Mouse (Mus musculus): Measurements from ENCODE around the gene Chia1. TPM values are rescaled to one million over a fixed set of nuclear protein-coding genes. Genes with fewer than 3 reads are reported as not detected.
"Not testable (repeated sequence)": the region's sequence is repeated elsewhere in the genome, so short reads cannot be mapped to it uniquely, and the experiment has no call there.

The Chia1 gene
- 0.09 TPM in 1 of 2 replicates, not detected in the other for polyA plus RNA-seq (2015; fragmentation: Nextera tagmentation; extraction: Ambion mirVana)

GRCm38 (mm10) chr3:106112929-106113328, at the start of gene Chia1:
Chia1 (plus strand) TSS chr3:106113229.
- WGBS, result 74% methylated on average over 3 of the region's 3 CpGs
- Histone ChIP-seq H3K4me1 (replicated peaks) (no peaks in the 10 kb centered on the region), H3K4me3 (no peak within 1 kb of the TSS), H3K4me2 (no peak within 1 kb of the TSS), H3K27me3 (no peaks in the 10 kb centered on the region), H3K27ac (no peak within 1 kb of the TSS), H3K9ac (no peak within 1 kb of the TSS), H3K9me3 (replicated peaks) (no peaks in the 10 kb centered on the region), H3K36me3 (no peaks in the 10 kb centered on the region)
- no peak for ATAC-seq (replicated peaks; ENCODE audit: insufficient number of reproducible peaks, insufficient read depth, low FRiP score, low read depth)

GRCm38 (mm10) chr3:106067707-106068106, 45.3 kb upstream of the Chia1 start:
- not testable (repeated sequence) for H3K9ac ChIP-seq; H3K27me3 ChIP-seq; H3K4me1 ChIP-seq (replicated peaks); H3K4me2 ChIP-seq; H3K9me3 ChIP-seq (replicated peaks); ATAC-seq (replicated peaks; ENCODE audit: insufficient number of reproducible peaks, insufficient read depth, low FRiP score, low read depth); H3K27ac ChIP-seq; H3K4me3 ChIP-seq; H3K36me3 ChIP-seq
- 36% methylated on average over 5 of the region's 5 CpGs for WGBS

DNA sequence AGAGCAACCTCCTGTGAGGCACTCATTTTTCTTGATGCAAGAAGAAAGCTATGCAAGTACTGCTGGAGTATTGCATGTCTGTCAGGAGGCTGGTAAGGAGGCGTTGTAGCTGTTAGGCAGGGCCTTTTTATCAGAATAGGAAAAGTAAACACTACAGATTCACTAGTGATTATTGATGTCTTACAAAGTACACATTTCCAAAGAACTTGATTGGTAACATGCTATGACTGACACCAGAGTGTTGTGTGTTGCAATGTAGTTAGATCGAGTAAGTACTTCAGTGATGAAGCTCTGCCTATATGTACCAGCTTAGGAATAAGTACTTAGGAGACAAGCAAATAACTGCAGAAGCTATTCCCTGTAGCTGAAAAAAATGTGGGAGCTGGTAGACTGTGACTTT, 42.0 kb upstream of the Chia1 start:
- Histone ChIP-seq H3K4me3 (no peak overlapping the region), H3K36me3 (no peaks in the 10 kb centered on the region), H3K9ac (no peak overlapping the region), H3K9me3 (replicated peaks) (no peaks in the 10 kb centered on the region), H3K27ac (no peak overlapping the region), H3K4me2 (no peak overlapping the region), H3K4me1 (replicated peaks) (no peaks in the 10 kb centered on the region), H3K27me3 (no peaks in the 10 kb centered on the region)
- WGBS, result 62% methylated on average over 2 of the region's 2 CpGs
- ATAC-seq (replicated peaks; ENCODE audit: insufficient number of reproducible peaks, insufficient read depth, low FRiP score, low read depth), result no peak

- H3K9ac ChIP-seq, result no peak overlapping the region
- H3K36me3 ChIP-seq, result no peaks in the 10 kb centered on the region
- H3K27ac ChIP-seq, result no peak overlapping the region
- WGBS, result 28% methylated on average over 1 of the region's 1 CpGs
- no peak for ATAC-seq (replicated peaks; ENCODE audit: insufficient number of reproducible peaks, insufficient read depth, low FRiP score, low read depth)
- H3K4me2 ChIP-seq, result no peak overlapping the region
- H3K9me3 ChIP-seq (replicated peaks), result no peaks in the 10 kb centered on the region
- no peaks in the 10 kb centered on the region for H3K4me1 ChIP-seq (replicated peaks)
- H3K4me3 ChIP-seq, result no peak overlapping the region
- no peaks in the 10 kb centered on the region for H3K27me3 ChIP-seq
Measured at GRCm38 (mm10) chr3:106074824-106075223, 38.2 kb upstream of the Chia1 start.

GRCm38 (mm10) chr3:106126999-106127398, 14.0 kb downstream of the Chia1 start:
- Histone ChIP-seq H3K4me1 (replicated peaks) (no peaks in the 10 kb centered on the region), H3K4me3 (no peak overlapping the region), H3K9ac (no peak overlapping the region), H3K27me3 (no peaks in the 10 kb centered on the region), H3K27ac (no peak overlapping the region), H3K9me3 (replicated peaks) (peaks cover 2% of the 10 kb centered on the region), H3K36me3 (no peaks in the 10 kb centered on the region), H3K4me2 (no peak overlapping the region)
- ATAC-seq (replicated peaks; ENCODE audit: insufficient number of reproducible peaks, insufficient read depth, low FRiP score, low read depth), result no peak

DNA sequence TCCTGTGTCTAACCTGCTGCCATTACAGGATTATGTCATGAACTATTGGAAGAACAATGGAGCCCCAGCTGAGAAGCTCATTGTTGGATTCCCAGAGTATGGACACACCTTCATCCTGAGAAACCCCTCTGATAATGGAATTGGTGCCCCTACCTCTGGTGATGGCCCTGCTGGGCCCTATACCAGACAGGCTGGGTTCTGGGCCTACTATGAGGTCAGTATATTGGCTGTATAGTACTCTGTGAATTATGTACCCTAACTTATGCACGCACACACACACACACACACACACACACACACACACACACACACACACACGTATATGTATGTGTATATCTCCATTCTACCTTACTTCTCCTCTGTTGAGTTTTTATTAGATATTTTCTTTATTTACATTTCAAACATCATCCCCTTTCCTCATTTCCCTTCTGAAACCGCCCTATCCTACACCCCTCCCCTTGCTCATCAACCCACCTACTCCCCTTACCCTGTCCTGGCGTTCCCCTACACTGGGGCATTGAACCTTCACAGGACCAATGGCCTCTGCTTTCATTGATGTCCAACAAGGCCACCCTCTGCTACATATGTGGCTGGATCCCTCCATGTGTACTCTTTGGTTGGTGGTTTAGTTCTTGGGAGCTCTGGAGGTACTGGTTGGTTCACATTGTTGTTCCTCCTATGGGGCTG, 15.9 kb downstream of the Chia1 start:
- Histone ChIP-seq H3K36me3 (no peaks in the 10 kb centered on the region), H3K9me3 (replicated peaks) (peaks cover 2% of the 10 kb centered on the region), H3K9ac (no peak overlapping the region), H3K27me3 (no peaks in the 10 kb centered on the region), H3K27ac (no peak overlapping the region), H3K4me1 (replicated peaks) (no peaks in the 10 kb centered on the region), H3K4me2 (no peak overlapping the region), H3K4me3 (no peak overlapping the region)
- WGBS, result 62% methylated on average over 4 of the region's 4 CpGs
- no peak for ATAC-seq (replicated peaks; ENCODE audit: insufficient number of reproducible peaks, insufficient read depth, low FRiP score, low read depth)

- H3K9ac ChIP-seq, result no peak overlapping the region
- WGBS, result 60% methylated on average over 5 of the region's 5 CpGs
- no peak overlapping the region for H3K4me3 ChIP-seq
- H3K27ac ChIP-seq, result no peak overlapping the region
- H3K27me3 ChIP-seq, result no peaks in the 10 kb centered on the region
- H3K9me3 ChIP-seq (replicated peaks), result peaks cover 2% of the 10 kb centered on the region; the same call in 1 of the 2 replicates
- H3K4me1 ChIP-seq (replicated peaks), result no peaks in the 10 kb centered on the region
- H3K36me3 ChIP-seq, result no peaks in the 10 kb centered on the region
- no peak for ATAC-seq (replicated peaks; ENCODE audit: insufficient number of reproducible peaks, insufficient read depth, low FRiP score, low read depth)
- no peak overlapping the region for H3K4me2 ChIP-seq
Measured at GRCm38 (mm10) chr3:106131690-106132089, 18.7 kb downstream of the Chia1 start.

GRCm38 (mm10) chr3:106144081-106144480, 31.1 kb downstream of the Chia1 start:
- Histone ChIP-seq H3K4me2 (no peak overlapping the region), H3K9ac (no peak overlapping the region), H3K36me3 (no peaks in the 10 kb centered on the region), H3K4me3 (no peak overlapping the region), H3K4me1 (replicated peaks) (no peaks in the 10 kb centered on the region), H3K27ac (no peak overlapping the region), H3K9me3 (replicated peaks) (peaks cover 11% of the 10 kb centered on the region), H3K27me3 (no peaks in the 10 kb centered on the region)
- no peak for ATAC-seq (replicated peaks; ENCODE audit: insufficient number of reproducible peaks, insufficient read depth, low FRiP score, low read depth)
- 81% methylated on average over 10 of the region's 10 CpGs for WGBS

- H3K9ac ChIP-seq, result no peak overlapping the region
- H3K36me3 ChIP-seq, result no peaks in the 10 kb centered on the region
- H3K27ac ChIP-seq, result no peak overlapping the region
- no peak for ATAC-seq (replicated peaks; ENCODE audit: insufficient number of reproducible peaks, insufficient read depth, low FRiP score, low read depth)
- H3K4me2 ChIP-seq, result no peak overlapping the region
- H3K27me3 ChIP-seq, result no peaks in the 10 kb centered on the region
- WGBS, result 73% methylated on average over 2 of the region's 2 CpGs
- H3K4me3 ChIP-seq, result no peak overlapping the region
- no peaks in the 10 kb centered on the region for H3K4me1 ChIP-seq (replicated peaks)
- H3K9me3 ChIP-seq (replicated peaks), result peaks cover 8% of the 10 kb centered on the region
Measured at GRCm38 (mm10) chr3:106154413-106154812, 41.4 kb downstream of the Chia1 start.

GRCm38 (mm10) chr3:106167464-106167863, 54.4 kb downstream of the Chia1 start, which contains the start of gene Chil3:
Chil3 (minus strand) TSS chr3:106167564.
- no peaks in the 10 kb centered on the region for H3K4me1 ChIP-seq (replicated peaks)
- no peak within 1 kb of the TSS for H3K27ac ChIP-seq
- ATAC-seq (replicated peaks; ENCODE audit: insufficient number of reproducible peaks, insufficient read depth, low FRiP score, low read depth), result no peak
- no peaks in the 10 kb centered on the region for H3K36me3 ChIP-seq
- H3K27me3 ChIP-seq, result no peaks in the 10 kb centered on the region
- WGBS, result 71% methylated on average over 3 of the region's 3 CpGs
- 0 out of 2 replicates have a peak, but pooled peaks cover 6% of the 10 kb centered on the region for H3K9me3 ChIP-seq (replicated peaks)
- H3K4me3 ChIP-seq, result no peak within 1 kb of the TSS
- H3K4me2 ChIP-seq, result no peak within 1 kb of the TSS
- H3K9ac ChIP-seq, result no peak within 1 kb of the TSS

- Histone ChIP-seq H3K9me3 (replicated peaks) (0 out of 2 replicates have a peak, but pooled peaks cover 6% of the 10 kb centered on the region), H3K9ac (no peak overlapping the region), H3K27me3 (no peaks in the 10 kb centered on the region), H3K36me3 (no peaks in the 10 kb centered on the region), H3K4me3 (no peak overlapping the region), H3K4me1 (replicated peaks) (no peaks in the 10 kb centered on the region), H3K4me2 (no peak overlapping the region), H3K27ac (no peak overlapping the region)
- 44% methylated on average over 1 of the region's 1 CpGs for WGBS
- no peak for ATAC-seq (replicated peaks; ENCODE audit: insufficient number of reproducible peaks, insufficient read depth, low FRiP score, low read depth)
Measured at GRCm38 (mm10) chr3:106170522-106171053, 57.6 kb downstream of the Chia1 start.
